Mouse (Mus musculus): ENCODE measurements around the gene Slc24a3. TPM values are rescaled to one million over a fixed set of nuclear protein-coding genes. Genes with fewer than 3 reads are reported as not detected.

Gene Slc24a3
- polyA plus RNA-seq, 1 experiment from 2014 or later: 1.1 TPM

- 84% methylated on average over 3 of the region's 3 CpGs for WGBS
- ATAC-seq (replicated peaks; ENCODE audit: low FRiP score) (no peak), DNase-seq (ENCODE audit: low spot score) (no peak)
- H3K36me3 ChIP-seq (ENCODE audit: control insufficient read depth, insufficient read depth, low read length): no peaks in the 10 kb centered on the region
- no peak overlapping the region for H3K4me3 ChIP-seq (ENCODE audit: low read depth, low read length)
- no peaks in the 10 kb centered on the region for H3K27me3 ChIP-seq (ENCODE audit: control insufficient read depth, insufficient read depth, low read length)
- H3K4me2 ChIP-seq (ENCODE audit: low read depth, low read length, severe bottlenecking): no peak overlapping the region
- no peaks in the 10 kb centered on the region for H3K4me1 ChIP-seq (replicated peaks; ENCODE audit: control insufficient read depth, insufficient read depth, low read length)
- no peak overlapping the region for H3K9ac ChIP-seq (ENCODE audit: low read length)
- no peak overlapping the region for H3K27ac ChIP-seq (ENCODE audit: low read depth, low read length)
- H3K9me3 ChIP-seq (ENCODE audit: control insufficient read depth, low read length): no peaks in the 10 kb centered on the region
Observed at GRCm38 (mm10) chr2:145585437-145585836, 417.9 kb downstream of the Slc24a3 start.

DNA sequence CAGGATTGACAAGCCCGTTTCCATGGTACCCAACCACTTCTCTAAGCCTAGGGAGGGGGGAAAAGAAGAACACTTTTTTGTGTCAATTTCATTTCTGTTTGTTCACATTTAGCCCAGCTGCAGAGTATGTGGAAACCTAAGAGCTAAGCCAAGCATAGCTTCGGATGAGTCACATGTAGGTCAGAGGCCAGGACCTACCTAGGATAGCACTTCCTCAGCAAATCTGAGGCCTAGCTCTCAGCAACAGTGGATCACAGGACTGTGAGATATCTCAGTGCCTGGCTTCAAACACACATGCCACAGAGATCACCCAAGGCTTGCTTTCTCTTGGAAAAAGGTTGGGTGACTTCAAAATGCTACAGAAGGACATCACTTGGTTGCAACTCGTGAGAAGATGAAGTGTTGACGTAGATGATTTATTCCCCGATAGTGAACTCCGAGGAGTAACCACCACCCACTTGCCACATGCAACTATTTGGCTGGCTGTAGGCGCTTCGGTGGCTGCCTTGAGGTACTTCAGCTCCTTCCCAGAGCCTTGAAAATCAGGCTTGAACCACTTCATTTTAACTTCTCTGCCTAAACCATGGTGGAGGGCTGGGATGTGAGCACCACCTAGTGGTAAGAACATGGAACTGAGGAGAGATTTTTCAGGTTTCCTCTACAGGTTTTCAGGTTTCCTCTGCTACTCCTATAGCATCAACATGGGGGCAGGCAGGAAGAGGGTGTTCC is 420.6 kb downstream of the Slc24a3 start:
- no peaks in the 10 kb centered on the region for H3K27me3 ChIP-seq (ENCODE audit: control insufficient read depth, insufficient read depth, low read length)
- no peak overlapping the region for H3K4me2 ChIP-seq (ENCODE audit: low read depth, low read length, severe bottlenecking)
- no peak overlapping the region for H3K9ac ChIP-seq (ENCODE audit: low read length)
- no peak overlapping the region for H3K27ac ChIP-seq (ENCODE audit: low read depth, low read length)
- DNase-seq (ENCODE audit: low spot score) (peak; percentile 62), ATAC-seq (replicated peaks; ENCODE audit: low FRiP score) (peak; percentile 80)
- 73% methylated on average over 8 of the region's 8 CpGs for WGBS
- H3K9me3 ChIP-seq (ENCODE audit: control insufficient read depth, low read length): no peaks in the 10 kb centered on the region
- H3K4me3 ChIP-seq (ENCODE audit: low read depth, low read length): no peak overlapping the region
- H3K36me3 ChIP-seq (ENCODE audit: control insufficient read depth, insufficient read depth, low read length): no peaks in the 10 kb centered on the region
- H3K4me1 ChIP-seq (replicated peaks; ENCODE audit: control insufficient read depth, insufficient read depth, low read length): no peaks in the 10 kb centered on the region

- H3K4me2 ChIP-seq (ENCODE audit: low read depth, low read length, severe bottlenecking): no peak overlapping the region
- ATAC-seq (replicated peaks; ENCODE audit: low FRiP score): no peak
- no peak overlapping the region for H3K9ac ChIP-seq (ENCODE audit: low read length)
- H3K9me3 ChIP-seq (ENCODE audit: control insufficient read depth, low read length): no peaks in the 10 kb centered on the region
- no peak overlapping the region for H3K4me3 ChIP-seq (ENCODE audit: low read depth, low read length)
- H3K4me1 ChIP-seq (replicated peaks; ENCODE audit: control insufficient read depth, insufficient read depth, low read length): no peaks in the 10 kb centered on the region
- no peak overlapping the region for H3K27ac ChIP-seq (ENCODE audit: low read depth, low read length)
- 87% methylated on average over 8 of the region's 8 CpGs for WGBS
- H3K36me3 ChIP-seq (ENCODE audit: control insufficient read depth, insufficient read depth, low read length): no peaks in the 10 kb centered on the region
- no peaks in the 10 kb centered on the region for H3K27me3 ChIP-seq (ENCODE audit: control insufficient read depth, insufficient read depth, low read length)
- DNase-seq (ENCODE audit: low spot score): no peak
Observed at GRCm38 (mm10) chr2:145591881-145592280, 424.3 kb downstream of the Slc24a3 start.

DNA sequence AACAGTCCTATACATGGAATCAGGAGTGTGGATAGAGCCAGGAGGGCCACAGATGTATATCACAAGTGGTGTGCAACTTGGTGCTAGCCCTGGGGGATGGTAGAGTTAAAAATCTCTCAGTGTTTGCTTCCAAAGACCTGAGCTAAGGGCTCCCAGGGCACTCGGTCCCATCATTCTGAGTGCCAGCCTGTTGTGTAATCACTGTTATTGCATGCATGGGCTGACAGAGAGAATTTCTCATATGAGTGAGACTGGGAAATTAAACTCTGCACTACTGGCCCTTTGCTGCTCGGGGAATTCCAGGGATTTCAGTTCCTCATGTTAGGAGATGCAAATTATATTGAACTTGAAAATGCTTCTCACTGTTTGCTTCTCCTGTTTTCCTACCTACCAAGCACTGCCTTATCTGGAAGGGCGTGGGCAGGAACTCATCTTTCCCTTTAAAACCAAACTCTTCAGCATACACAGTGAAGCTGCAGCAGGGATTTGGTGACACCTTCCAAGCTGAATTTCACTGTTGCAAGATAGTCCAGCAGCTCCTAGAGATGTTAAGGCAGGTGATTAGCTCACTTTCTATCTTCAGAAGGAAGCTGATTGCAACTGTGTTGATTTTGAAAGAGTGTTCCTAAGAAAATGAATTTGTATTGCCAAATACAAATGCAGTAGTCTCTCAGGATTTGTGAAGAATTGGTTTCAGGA is 426.2 kb downstream of the Slc24a3 start:
- Histone ChIP-seq H3K9ac (ENCODE audit: low read length) (no peak overlapping the region), H3K27ac (ENCODE audit: low read depth, low read length) (no peak overlapping the region), H3K4me2 (ENCODE audit: low read depth, low read length, severe bottlenecking) (no peak overlapping the region), H3K4me3 (ENCODE audit: low read depth, low read length) (no peak overlapping the region), H3K4me1 (replicated peaks; ENCODE audit: control insufficient read depth, insufficient read depth, low read length) (no peaks in the 10 kb centered on the region), H3K9me3 (ENCODE audit: control insufficient read depth, low read length) (no peaks in the 10 kb centered on the region), H3K27me3 (ENCODE audit: control insufficient read depth, insufficient read depth, low read length) (no peaks in the 10 kb centered on the region), H3K36me3 (ENCODE audit: control insufficient read depth, insufficient read depth, low read length) (no peaks in the 10 kb centered on the region)
- 84% methylated on average over 3 of the region's 3 CpGs for WGBS
- ATAC-seq (replicated peaks; ENCODE audit: low FRiP score) (no peak), DNase-seq (ENCODE audit: low spot score) (no peak)

GRCm38 (mm10) chr2:145597866-145598265 is 430.3 kb downstream of the Slc24a3 start:
- no peak overlapping the region for H3K4me2 ChIP-seq (ENCODE audit: low read depth, low read length, severe bottlenecking)
- no peaks in the 10 kb centered on the region for H3K9me3 ChIP-seq (ENCODE audit: control insufficient read depth, low read length)
- WGBS: 90% methylated on average over 5 of the region's 5 CpGs

GRCm38 (mm10) chr2:145607844-145608243 is 440.3 kb downstream of the Slc24a3 start:
- H3K9ac ChIP-seq (ENCODE audit: low read length): no peak overlapping the region
- H3K27ac ChIP-seq (ENCODE audit: low read depth, low read length): no peak overlapping the region
- no peaks in the 10 kb centered on the region for H3K36me3 ChIP-seq (ENCODE audit: control insufficient read depth, insufficient read depth, low read length)
- ATAC-seq (replicated peaks; ENCODE audit: low FRiP score) (no peak), DNase-seq (ENCODE audit: low spot score) (no peak)
- WGBS: 90% methylated on average over 5 of the region's 5 CpGs
- H3K27me3 ChIP-seq (ENCODE audit: control insufficient read depth, insufficient read depth, low read length): no peaks in the 10 kb centered on the region
- H3K4me3 ChIP-seq (ENCODE audit: low read depth, low read length): no peak overlapping the region
- no peaks in the 10 kb centered on the region for H3K9me3 ChIP-seq (ENCODE audit: control insufficient read depth, low read length)
- no peaks in the 10 kb centered on the region for H3K4me1 ChIP-seq (replicated peaks; ENCODE audit: control insufficient read depth, insufficient read depth, low read length)
- H3K4me2 ChIP-seq (ENCODE audit: low read depth, low read length, severe bottlenecking): no peak overlapping the region

More at GRCm38 (mm10) chr2:145597866-145598265, 430.3 kb downstream of the Slc24a3 start:
- DNase-seq (ENCODE audit: low spot score) (no peak), ATAC-seq (replicated peaks; ENCODE audit: low FRiP score) (no peak)
- Histone ChIP-seq H3K4me3 (ENCODE audit: low read depth, low read length) (no peak overlapping the region), H3K27ac (ENCODE audit: low read depth, low read length) (no peak overlapping the region), H3K36me3 (ENCODE audit: control insufficient read depth, insufficient read depth, low read length) (no peaks in the 10 kb centered on the region), H3K27me3 (ENCODE audit: control insufficient read depth, insufficient read depth, low read length) (no peaks in the 10 kb centered on the region), H3K9ac (ENCODE audit: low read length) (no peak overlapping the region), H3K4me1 (replicated peaks; ENCODE audit: control insufficient read depth, insufficient read depth, low read length) (no peaks in the 10 kb centered on the region)

DNA sequence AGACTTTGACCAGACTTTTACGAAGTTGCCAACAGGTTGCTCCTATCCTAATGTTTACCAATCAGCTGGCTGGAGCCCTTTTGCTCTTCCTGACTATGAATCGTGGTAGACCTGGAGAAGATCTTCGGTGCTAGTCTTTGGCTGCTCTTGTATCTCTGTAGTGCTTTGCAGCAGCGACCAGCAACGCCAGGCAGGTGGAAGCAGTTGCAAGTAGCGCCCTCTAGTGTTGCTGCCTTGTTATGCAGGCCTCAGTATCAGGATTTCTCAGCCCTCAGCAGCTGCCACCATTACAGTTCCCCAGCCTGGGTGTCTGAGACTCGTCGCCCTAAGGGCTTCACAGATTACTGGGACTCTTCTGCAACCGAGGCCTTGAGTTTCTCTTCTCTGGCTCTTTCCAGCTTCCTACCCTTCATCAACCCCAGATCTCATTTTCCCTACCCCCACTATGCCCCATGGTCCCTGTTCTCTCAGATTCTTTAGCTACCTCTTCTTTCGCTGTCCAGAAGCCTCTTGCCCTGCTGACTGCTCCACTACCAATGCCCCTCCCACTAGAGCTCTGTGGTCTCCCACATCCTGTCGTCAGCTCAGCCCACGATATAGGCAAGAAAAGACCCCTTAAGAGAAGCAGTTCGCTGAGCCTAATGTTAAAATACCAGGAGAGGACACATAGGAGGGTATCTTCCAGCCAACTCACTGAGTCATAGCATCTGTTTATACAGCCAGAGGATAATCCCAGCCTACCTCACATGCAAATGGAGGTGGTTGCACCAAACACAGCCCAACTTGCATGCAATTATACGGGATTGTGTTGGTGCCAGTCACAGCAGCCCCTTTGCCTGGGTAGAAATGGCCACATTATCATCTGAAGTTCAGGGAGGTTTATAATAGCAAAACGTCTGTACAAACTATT is 443.5 kb downstream of the Slc24a3 start:
- H3K9me3 ChIP-seq (ENCODE audit: control insufficient read depth, low read length): no peaks in the 10 kb centered on the region
- ATAC-seq (replicated peaks; ENCODE audit: low FRiP score) (peak; percentile 67), DNase-seq (ENCODE audit: low spot score) (peak; percentile 79)
- H3K4me3 ChIP-seq (ENCODE audit: low read depth, low read length): no peak overlapping the region
- no peaks in the 10 kb centered on the region for H3K4me1 ChIP-seq (replicated peaks; ENCODE audit: control insufficient read depth, insufficient read depth, low read length)
- 41% methylated on average over 15 of the region's 15 CpGs for WGBS
- no peak overlapping the region for H3K4me2 ChIP-seq (ENCODE audit: low read depth, low read length, severe bottlenecking)
- no peaks in the 10 kb centered on the region for H3K27me3 ChIP-seq (ENCODE audit: control insufficient read depth, insufficient read depth, low read length)
- H3K36me3 ChIP-seq (ENCODE audit: control insufficient read depth, insufficient read depth, low read length): no peaks in the 10 kb centered on the region
- H3K27ac ChIP-seq (ENCODE audit: low read depth, low read length): no peak overlapping the region
- no peak overlapping the region for H3K9ac ChIP-seq (ENCODE audit: low read length)

GRCm38 (mm10) chr2:145612937-145613336 is 445.4 kb downstream of the Slc24a3 start:
- WGBS: 71% methylated on average over 8 of the region's 8 CpGs
- no peaks in the 10 kb centered on the region for H3K27me3 ChIP-seq (ENCODE audit: control insufficient read depth, insufficient read depth, low read length)
- H3K9ac ChIP-seq (ENCODE audit: low read length): no peak overlapping the region
- ATAC-seq (replicated peaks; ENCODE audit: low FRiP score): no peak
- no peaks in the 10 kb centered on the region for H3K36me3 ChIP-seq (ENCODE audit: control insufficient read depth, insufficient read depth, low read length)
- DNase-seq (ENCODE audit: low spot score): no peak
- no peaks in the 10 kb centered on the region for H3K9me3 ChIP-seq (ENCODE audit: control insufficient read depth, low read length)
- no peak overlapping the region for H3K4me3 ChIP-seq (ENCODE audit: low read depth, low read length)
- H3K4me2 ChIP-seq (ENCODE audit: low read depth, low read length, severe bottlenecking): no peak overlapping the region
- no peaks in the 10 kb centered on the region for H3K4me1 ChIP-seq (replicated peaks; ENCODE audit: control insufficient read depth, insufficient read depth, low read length)
- H3K27ac ChIP-seq (ENCODE audit: low read depth, low read length): no peak overlapping the region
